Mouse (Mus musculus): ENCODE measurements around the gene Scgb2b2.

The Scgb2b2 gene

DNA sequence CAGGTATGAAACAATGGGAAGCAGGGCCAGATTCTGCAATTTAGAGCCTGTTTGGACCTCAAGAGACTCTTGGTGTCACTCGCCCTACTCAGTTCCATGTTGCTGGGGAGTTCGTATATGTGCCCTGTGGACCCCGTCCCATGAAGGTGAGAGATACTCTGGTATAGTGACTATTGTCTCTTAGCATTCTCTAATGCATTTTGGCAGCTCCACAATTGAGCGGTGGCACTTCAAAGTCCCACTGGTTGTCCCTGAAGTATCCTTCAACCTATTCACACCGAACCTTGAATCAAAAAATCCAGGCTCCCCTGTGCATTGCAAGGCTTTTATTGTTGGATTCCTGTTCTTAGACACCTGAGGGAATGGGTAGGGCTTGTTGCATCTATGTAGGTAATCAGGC is at the start of gene Scgb2b2:
Scgb2b2 (plus strand) TSS at position 301 of the 400 bp plus-strand sequence.
- no peak for DNase-seq (ENCODE audit: extremely low spot score, low spot score)

DNA sequence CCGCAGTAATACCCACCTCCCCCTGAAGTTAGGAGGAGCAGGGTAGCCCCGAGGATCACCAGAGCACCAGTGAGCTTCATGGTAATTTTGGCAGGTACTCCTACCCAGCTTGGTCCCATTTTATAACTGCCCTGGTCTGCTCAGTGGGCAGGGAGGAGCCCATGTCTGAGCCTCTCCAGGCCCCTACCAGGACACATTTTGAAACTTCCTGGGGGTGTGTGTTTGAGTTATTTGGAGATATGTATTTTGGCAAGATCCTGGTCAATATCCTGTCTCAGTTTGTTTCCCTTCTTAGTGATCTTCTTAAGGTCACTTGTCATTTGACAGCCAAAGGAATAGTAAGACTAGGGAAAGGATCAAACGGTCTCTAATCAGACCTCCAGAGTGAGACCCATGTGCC is 1.4 kb downstream of the Scgb2b2 start, which contains the start of gene Scgb1b2:
Scgb1b2 (minus strand) TSS at position 101 of the 400 bp plus-strand sequence.
- DNase-seq (ENCODE audit: extremely low spot score, low spot score) = no peak

Data from neural tube, embryonic 10.5 days (tissue).